In the genomic region with DNA sequence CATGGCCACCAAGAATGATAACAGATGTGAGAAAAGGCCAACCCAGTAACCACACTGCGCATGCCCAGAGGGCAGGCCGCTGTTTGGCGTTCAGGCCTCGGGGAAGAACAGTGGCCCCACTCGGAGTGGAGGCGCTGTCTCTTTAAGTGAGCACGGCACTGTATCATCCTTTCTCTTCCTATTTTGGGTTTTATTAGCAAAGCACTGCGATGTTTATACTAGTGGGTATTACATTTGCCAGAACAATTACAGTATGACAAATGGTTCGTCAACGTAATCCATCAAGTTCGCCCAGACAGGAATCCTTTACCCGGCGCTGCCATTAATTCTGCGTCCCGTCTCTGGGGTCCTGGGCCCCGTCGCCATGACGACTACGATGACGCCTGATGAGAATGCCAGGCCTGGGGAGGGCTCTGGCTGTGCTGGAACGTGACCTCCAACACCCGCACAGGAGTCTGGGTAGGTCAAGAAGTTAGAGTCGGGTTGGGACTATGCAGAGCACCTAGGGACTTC, we compare ENCODE assay signal across 9 mouse cellular contexts.
DNase-seq lines count a peak whose midpoint lies in the region; ATAC-seq and TF ChIP-seq lines count a peak whose summit lies in the region.
"Had no signal": no experiment of that assay in that cellular context is flagged by ENCODE, and none has a peak within 500 bp of the region (broad histone marks: within the 10 kb centered on the region; RNA-seq: fewer than 3 reads in every experiment).

No protein-coding gene starts in this region.

- no peak overlapping the region for H3K4me3 ChIP-seq in kidney, embryonic 15.5 days (replicated peaks)
- H3K4me3 ChIP-seq in hindbrain, embryonic 14.5 days (replicated peaks; ENCODE audit: low read length) = no peak overlapping the region
- no peak overlapping the region for H3K4me3 ChIP-seq in midbrain, postnatal 0 days (ENCODE audit: low read depth, low read length)
- H3K4me3 ChIP-seq in forebrain, embryonic 16.5 days (replicated peaks; ENCODE audit: low read length) = no peak overlapping the region

- H3K4me1 ChIP-seq in kidney, embryonic 15.5 days = peaks cover 33% of the 10 kb centered on the region
- H3K4me1 ChIP-seq in hindbrain, embryonic 14.5 days (replicated peaks; ENCODE audit: control insufficient read depth, insufficient read depth, low read length) = peaks cover 41% of the 10 kb centered on the region
- H3K4me1 ChIP-seq in midbrain, postnatal 0 days (ENCODE audit: insufficient read depth, low read length) = peaks cover 8% of the 10 kb centered on the region; the same call in 1 of the 2 replicates
- H3K4me1 ChIP-seq in forebrain, embryonic 16.5 days (replicated peaks; ENCODE audit: control insufficient read depth, insufficient read depth, low read length) = peaks cover 57% of the 10 kb centered on the region

- peak; percentile 66; the same call in 1 of the 2 replicates for ATAC-seq in kidney, embryonic 15.5 days (replicated peaks; ENCODE audit: low FRiP score)
- peak; percentile 47; the same call in 1 of the 2 replicates for ATAC-seq in hindbrain, embryonic 14.5 days (ENCODE audit: low FRiP score)
- ATAC-seq in midbrain, postnatal 0 days (ENCODE audit: low FRiP score) = no peak
- no peak for ATAC-seq in forebrain, embryonic 16.5 days

- no peak for TF ChIP-seq CTCF in brain, embryonic 14.5 days (IDR thresholded peaks at IDR 0.05; ENCODE audit: borderline replicate concordance, extremely low read depth, insufficient read depth, insufficient read length)
- TF ChIP-seq CTCF in midbrain, postnatal 0 days (IDR thresholded peaks at IDR 0.05) = no peak

- 28% methylated on average over 23 of the region's 23 CpGs for WGBS in kidney, embryonic 15.5 days
- WGBS in hindbrain, embryonic 14.5 days = 18% methylated on average over 23 of the region's 23 CpGs
- 28% methylated on average over 23 of the region's 23 CpGs for WGBS in midbrain, postnatal 0 days
- 41% methylated on average over 23 of the region's 23 CpGs for WGBS in forebrain, embryonic 16.5 days

- no peaks in the 10 kb centered on the region for H3K9me3 ChIP-seq in kidney, embryonic 15.5 days (replicated peaks)
- H3K9me3 ChIP-seq in hindbrain, embryonic 14.5 days (ENCODE audit: control insufficient read depth, low read length) = no peaks in the 10 kb centered on the region
- H3K9me3 ChIP-seq in midbrain, postnatal 0 days (ENCODE audit: low read length) = no peaks in the 10 kb centered on the region
- H3K9me3 ChIP-seq in forebrain, embryonic 16.5 days (ENCODE audit: control insufficient read depth, low read length) = no peaks in the 10 kb centered on the region

- no peak overlapping the region for H3K9ac ChIP-seq in kidney, embryonic 15.5 days
- no peak overlapping the region for H3K9ac ChIP-seq in hindbrain, embryonic 14.5 days
- H3K9ac ChIP-seq in midbrain, postnatal 0 days (replicated peaks; ENCODE audit: low read length, poor library complexity, severe bottlenecking) = no peak overlapping the region
- H3K9ac ChIP-seq in forebrain, embryonic 16.5 days (replicated peaks; ENCODE audit: low read depth, low read length) = no peak overlapping the region

- H3K27me3 ChIP-seq in kidney, embryonic 15.5 days = no peaks in the 10 kb centered on the region
- H3K27me3 ChIP-seq in hindbrain, embryonic 14.5 days (ENCODE audit: control insufficient read depth, insufficient read depth, low read length) = no peaks in the 10 kb centered on the region
- no peaks in the 10 kb centered on the region for H3K27me3 ChIP-seq in midbrain, postnatal 0 days (ENCODE audit: insufficient read depth, low read length)
- H3K27me3 ChIP-seq in forebrain, embryonic 16.5 days (replicated peaks; ENCODE audit: control insufficient read depth, insufficient read depth, low read length) = no peaks in the 10 kb centered on the region

- H3K36me3 ChIP-seq in kidney, embryonic 15.5 days = 0 out of 2 replicates have a peak, but pooled peaks cover 5% of the 10 kb centered on the region
- H3K36me3 ChIP-seq in hindbrain, embryonic 14.5 days (replicated peaks; ENCODE audit: control insufficient read depth, insufficient read depth) = no peaks in the 10 kb centered on the region
- no peaks in the 10 kb centered on the region for H3K36me3 ChIP-seq in midbrain, postnatal 0 days (ENCODE audit: insufficient read depth, low read length)
- no peaks in the 10 kb centered on the region for H3K36me3 ChIP-seq in forebrain, embryonic 16.5 days (ENCODE audit: control insufficient read depth, insufficient read depth)

- no peak for DNase-seq in kidney, adult 8-10 months
- DNase-seq in brain, embryonic 14.5 days (ENCODE audit: low read depth) = peak; percentile 51
- peak; percentile 64 for DNase-seq in hindbrain, embryonic 14.5 days (ENCODE audit: low spot score)
- DNase-seq in midbrain, postnatal 0 days (ENCODE audit: low spot score) = peak; percentile 56
- no peak for DNase-seq in thymus, postnatal 4 days
- DNase-seq in thymus, postnatal 36 days = no peak
- DNase-seq: gastrocnemius, postnatal 25 days had no signal

- H3K27ac ChIP-seq in kidney, embryonic 15.5 days = peak overlapping the region; percentile 45
- H3K27ac ChIP-seq in hindbrain, embryonic 14.5 days = peak overlapping the region; percentile 75
- H3K27ac ChIP-seq in midbrain, postnatal 0 days (ENCODE audit: low read depth, low read length) = no peak overlapping the region
- no peak overlapping the region for H3K27ac ChIP-seq in forebrain, embryonic 16.5 days (ENCODE audit: low read length)

- no peak for TF ChIP-seq POLR2A in brain, embryonic 14.5 days (IDR thresholded peaks at IDR 0.05; ENCODE audit: borderline replicate concordance, extremely low read depth, insufficient read depth, insufficient read length, poor library complexity, severe bottlenecking)

- H3K4me2 ChIP-seq in kidney, embryonic 15.5 days = peak overlapping the region; percentile 36
- peak overlapping the region; percentile 31 for H3K4me2 ChIP-seq in hindbrain, embryonic 14.5 days (replicated peaks)
- H3K4me2 ChIP-seq in midbrain, postnatal 0 days (ENCODE audit: low read depth, low read length, poor library complexity, severe bottlenecking) = peak overlapping the region; percentile 20
- no peak overlapping the region for H3K4me2 ChIP-seq in forebrain, embryonic 16.5 days (ENCODE audit: low read length)

Comparison
In these comparisons a context has a peak if more than half of its experiments do, and no peak if none do; other contexts are left out.
1. ATAC-seq: peak in kidney, embryonic 15.5 days (single experiment) and hindbrain, embryonic 14.5 days (single experiment); none in midbrain, postnatal 0 days (single experiment) and forebrain, embryonic 16.5 days (single experiment).
2. H3K27ac ChIP-seq: peak in kidney, embryonic 15.5 days (single experiment) and hindbrain, embryonic 14.5 days (single experiment); none in midbrain, postnatal 0 days (single experiment) and forebrain, embryonic 16.5 days (single experiment).
3. DNase-seq: peak in brain, embryonic 14.5 days (single experiment), hindbrain, embryonic 14.5 days (single experiment) and midbrain, postnatal 0 days (single experiment); none in kidney, adult 8-10 months (0 of 2), thymus, postnatal 4 days (single experiment) and thymus, postnatal 36 days (0 of 2).